Mouse (Mus musculus): ENCODE results near the gene Akna. TPM values are rescaled to one million over a fixed set of nuclear protein-coding genes. Genes with fewer than 3 reads are reported as not detected.
"Not testable (repeated sequence)": the region's sequence is repeated elsewhere in the genome, so short reads cannot be mapped to it uniquely, and the experiment has no call there.

Gene Akna
- polyA plus RNA-seq, 1 experiment, result 11.5 TPM

DNA sequence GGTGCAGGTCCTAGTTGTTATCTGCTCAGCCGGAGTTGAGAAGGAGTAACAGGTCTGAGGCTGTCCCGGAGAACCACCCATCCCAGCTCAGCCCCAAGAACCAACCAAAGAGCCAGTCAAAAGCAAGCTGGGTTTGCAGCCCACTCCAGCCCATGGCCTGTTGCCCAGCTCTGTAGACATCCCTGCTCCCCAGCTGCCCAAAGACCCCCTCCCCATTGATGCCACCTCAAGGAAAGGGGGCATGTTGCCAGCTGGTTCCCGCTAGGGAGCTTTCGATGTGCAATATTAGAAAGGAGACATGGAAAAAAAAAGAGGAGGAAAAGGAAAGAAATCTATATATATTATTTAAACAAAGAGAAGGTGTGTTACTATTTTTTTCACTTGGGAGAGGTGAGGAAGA lies 69.8 kb downstream of the Akna start:
- WGBS, result 93% methylated on average over 4 of the region's 4 CpGs
- Histone ChIP-seq H3K4me1 (ENCODE audit: control insufficient read depth, insufficient read depth, insufficient read length, low read length) (no peaks in the 10 kb centered on the region), H3K36me3 (ENCODE audit: control insufficient read depth, insufficient read depth, low read length) (no peaks in the 10 kb centered on the region), H3K4me3 (ENCODE audit: low read depth, low read length) (no peak overlapping the region), H3K27me3 (ENCODE audit: control insufficient read depth, insufficient read depth, low read length) (no peaks in the 10 kb centered on the region), H3K27ac (ENCODE audit: insufficient read depth, low read depth, low read length) (no peak overlapping the region)
- TF ChIP-seq CTCF (IDR thresholded peaks at IDR 0.05; ENCODE audit: extremely low read depth, insufficient read length, insufficient replicate concordance, low read depth, low read length), result no peak

- Histone ChIP-seq H3K36me3 (ENCODE audit: control insufficient read depth, insufficient read depth, low read length) (no peaks in the 10 kb centered on the region), H3K27ac (ENCODE audit: insufficient read depth, low read depth, low read length) (no peak overlapping the region), H3K4me1 (ENCODE audit: control insufficient read depth, insufficient read depth, insufficient read length, low read length) (no peaks in the 10 kb centered on the region), H3K27me3 (ENCODE audit: control insufficient read depth, insufficient read depth, low read length) (no peaks in the 10 kb centered on the region), H3K4me3 (ENCODE audit: low read depth, low read length) (no peak overlapping the region)
- WGBS, result 67% methylated on average over 8 of the region's 8 CpGs
- TF ChIP-seq CTCF (IDR thresholded peaks at IDR 0.05; ENCODE audit: extremely low read depth, insufficient read length, insufficient replicate concordance, low read depth, low read length), result no peak
- TF ChIP-seq POLR2A (IDR thresholded peaks at IDR 0.05; ENCODE audit: low read depth, low read length), result no peak
Measured at GRCm38 (mm10) chr4:63323275-63323815, 79.8 kb downstream of the Akna start.

- 28% methylated on average over 3 of the region's 3 CpGs for WGBS
- H3K36me3 ChIP-seq (ENCODE audit: control insufficient read depth, insufficient read depth, low read length); H3K27ac ChIP-seq (ENCODE audit: insufficient read depth, low read depth, low read length); H3K27me3 ChIP-seq (ENCODE audit: control insufficient read depth, insufficient read depth, low read length); H3K4me1 ChIP-seq (ENCODE audit: control insufficient read depth, insufficient read depth, insufficient read length, low read length); H3K4me3 ChIP-seq (ENCODE audit: low read depth, low read length): not testable (repeated sequence)
- peak; percentile 49; the same call in 1 of the 2 replicates for TF ChIP-seq CTCF (IDR thresholded peaks at IDR 0.05; ENCODE audit: extremely low read depth, insufficient read length, insufficient replicate concordance, low read depth, low read length)
Measured at GRCm38 (mm10) chr4:63319566-63319965, 83.6 kb downstream of the Akna start.

Other genes starting within 250 kb of the Akna start
- gene Ambp, start 248.6 kb downstream of the Akna start, polyA plus RNA-seq (2012; rRNA removed), result 1.4 and 4.2 TPM in 2 replicates
- 3.7 and 3.8 TPM in 2 replicates for gene Kif12, start 231.2 kb downstream of the Akna start, polyA plus RNA-seq (2012; rRNA removed)
- 5.4 and 6.3 TPM in 2 replicates for gene Col27a1, start 189.3 kb downstream of the Akna start, polyA plus RNA-seq (2012; rRNA removed)
- not detected in 2 replicates for gene Orm1, start 58.8 kb downstream of the Akna start, polyA plus RNA-seq (2012; rRNA removed)
- gene Orm3, start 47.2 kb downstream of the Akna start, polyA plus RNA-seq (2012; rRNA removed), result not detected in 2 replicates
- gene Orm2, start 40.9 kb downstream of the Akna start, polyA plus RNA-seq (2012; rRNA removed), result not detected in 2 replicates
- 14.0 and 20.2 TPM in 2 replicates for gene Whrn, start 92.6 kb upstream of the Akna start, polyA plus RNA-seq (2012; rRNA removed)
- gene Atp6v1g1, start 141.4 kb upstream of the Akna start, polyA plus RNA-seq (2012; rRNA removed), result 9.7 and 19.5 TPM in 2 replicates
- gene Tmem268, start 155.4 kb upstream of the Akna start, polyA plus RNA-seq (2012; rRNA removed), result 6.7 and 10.8 TPM in 2 replicates
- not detected in 2 replicates for gene Gm11213, start 201.9 kb upstream of the Akna start, polyA plus RNA-seq (2012; rRNA removed)
- not detected in 2 replicates for gene Tex48, start 219.1 kb upstream of the Akna start, polyA plus RNA-seq (2012; rRNA removed)